Mouse (Mus musculus) CH12.LX (cell line): ENCODE results near the gene Eya2.

Experiments used
- CTCF ChIP-seq, 2 experiments: IDR thresholded peaks in 1 of 2; conservative IDR thresholded peaks in 1 of 2; 2 replicates each; pipeline ENCODE4 v1.5.1; 2011 to 2012; ENCODE audit warnings: low read depth in 2 of 2, low read length in 2 of 2, improper control_type of control experiment in 1 of 2, inconsistent platforms in 1 of 2, mild to moderate bottlenecking in 1 of 2, moderate library complexity in 1 of 2
- ELF1 ChIP-seq: IDR thresholded peaks from 2 replicates; pipeline ENCODE4 v1.6.1; 2014; ENCODE audit warnings: low read depth, mild to moderate bottlenecking, inconsistent platforms, low read length, improper control_type of control experiment
- EP300 ChIP-seq: IDR thresholded peaks from 2 replicates; pipeline ENCODE4 v1.6.1; 2011; ENCODE audit warnings: low read length, improper control_type of control experiment
- MEF2A ChIP-seq: IDR thresholded peaks from 2 replicates; pipeline ENCODE4 v1.6.1; 2014; ENCODE audit warnings: low read depth, mild to moderate bottlenecking, inconsistent platforms, low read length, improper control_type of control experiment, borderline replicate concordance
- PAX5 ChIP-seq: IDR thresholded peaks from 2 replicates; pipeline ENCODE4 v1.6.1; 2012; ENCODE audit warnings: low read length, inconsistent platforms, mixed read lengths
- POLR2A ChIP-seq: IDR thresholded peaks from 2 replicates; pipeline ENCODE4 v1.6.1; 2011; ENCODE audit warnings: low read depth, mild to moderate bottlenecking, improper control_type of control experiment, low read length
- POLR2AphosphoS2 ChIP-seq: IDR thresholded peaks from 2 replicates; pipeline ENCODE4 v1.6.1; 2011; ENCODE audit warnings: low read depth, low read length, improper control_type of control experiment
- ZKSCAN1 ChIP-seq: IDR thresholded peaks from 2 replicates; pipeline ENCODE4 v1.6.1; 2012; ENCODE audit warnings: low read depth, inconsistent platforms, low read length, improper control_type of control experiment, borderline replicate concordance
- ZMIZ1 ChIP-seq: IDR thresholded peaks from 2 replicates; pipeline ENCODE4 v1.6.1; 2012; ENCODE audit warnings: low read depth, mild to moderate bottlenecking, inconsistent platforms, low read length, improper control_type of control experiment

DNA sequence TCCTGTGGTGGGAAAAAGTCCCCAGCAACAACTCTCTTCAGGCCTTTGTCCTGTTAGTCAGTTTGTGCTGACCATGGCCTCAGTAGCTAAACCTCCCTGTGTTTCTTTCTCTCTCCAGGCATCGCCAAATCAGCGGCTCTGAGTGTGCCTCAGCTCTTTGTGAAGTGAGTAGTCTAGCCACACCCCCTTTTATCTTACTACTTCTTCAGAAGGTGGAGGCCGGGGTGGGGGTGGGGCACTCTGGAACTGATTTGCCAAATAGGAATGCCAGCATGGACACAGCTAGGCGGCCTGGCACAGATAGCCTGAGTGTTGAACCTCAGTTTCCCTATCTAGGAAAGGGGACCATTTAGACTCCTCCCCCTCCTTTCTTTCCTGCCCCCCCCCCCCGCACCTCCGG lies 87.9 kb downstream of the Eya2 start:
- TF ChIP-seq POLR2A (no peak), ZMIZ1 (no peak), EP300 (no peak), PAX5 (no peak), ZKSCAN1 (no peak), CTCF (conservative IDR thresholded peaks at IDR 0.05 in 1 of 2, IDR thresholded peaks at IDR 0.05 in 1 of 2; ENCODE audit: low read depth in 2 of 2, low read length in 2 of 2) (no peak), MEF2A (no peak), POLR2AphosphoS2 (no peak), ELF1 (no peak)
